Mouse (Mus musculus) urinary bladder, postnatal 25 days (tissue): ENCODE measurements at regions not wholly inside any gene's neighbourhood (a gene's known extent, or its start where the extent isn't known, plus 50 kb on each side); places are given as distances from the start of the nearest gene placed in this dataset.

Experiments
- DNase-seq: peaks from one replicate; pipeline ENCODE4 v3.0.0; 2022; ENCODE audit warnings: low spot score

- DNase-seq = no peak
Observed at GRCm38 (mm10) chr3:78755686-78756476, 530.4 kb downstream of the Rapgef2 start.

GRCm38 (mm10) chr3:78736111-78736510 is 550.2 kb downstream of the Rapgef2 start:
- DNase-seq = no peak

GRCm38 (mm10) chr3:78716691-78717090 is 569.6 kb downstream of the Rapgef2 start:
- DNase-seq = no peak

- no peak for DNase-seq
Observed at GRCm38 (mm10) chr3:78707687-78708086, 578.6 kb downstream of the Rapgef2 start.

- DNase-seq = no peak
Observed at GRCm38 (mm10) chr3:78698936-78699335, 587.4 kb downstream of the Rapgef2 start.

- no peak for DNase-seq
Observed at GRCm38 (mm10) chr3:78691499-78691898, 594.8 kb downstream of the Rapgef2 start.

GRCm38 (mm10) chr3:78677656-78678055 is 608.7 kb downstream of the Rapgef2 start:
- DNase-seq = no peak

- no peak for DNase-seq
Observed at GRCm38 (mm10) chr3:78676806-78677205, 609.5 kb downstream of the Rapgef2 start.

- DNase-seq = no peak
Observed at GRCm38 (mm10) chr3:78674529-78675187, 611.7 kb downstream of the Rapgef2 start.

GRCm38 (mm10) chr3:78668050-78668449 is 618.3 kb downstream of the Rapgef2 start:
- no peak for DNase-seq

- no peak for DNase-seq
Observed at GRCm38 (mm10) chr3:78667374-78668023, 618.8 kb downstream of the Rapgef2 start.

GRCm38 (mm10) chr3:78648115-78648514 is 638.2 kb downstream of the Rapgef2 start:
- DNase-seq = no peak

GRCm38 (mm10) chr3:78635386-78635785 is 650.9 kb downstream of the Rapgef2 start:
- DNase-seq = no peak

- DNase-seq = no peak
Observed at GRCm38 (mm10) chr3:78618900-78619299, 667.4 kb downstream of the Rapgef2 start.

- DNase-seq = no peak
Observed at GRCm38 (mm10) chr3:78594718-78595236, 691.5 kb downstream of the Rapgef2 start.

GRCm38 (mm10) chr3:78594305-78594704 is 692.0 kb downstream of the Rapgef2 start:
- DNase-seq = no peak

- DNase-seq = no peak
Observed at GRCm38 (mm10) chr3:78586639-78587038, 699.7 kb downstream of the Rapgef2 start.

- no peak for DNase-seq
Observed at GRCm38 (mm10) chr3:78581868-78582267, 704.4 kb downstream of the Rapgef2 start.

GRCm38 (mm10) chr3:78581100-78581499 is 705.2 kb downstream of the Rapgef2 start:
- DNase-seq = no peak

- no peak for DNase-seq
Observed at GRCm38 (mm10) chr3:78575667-78576464, 710.5 kb downstream of the Rapgef2 start.

GRCm38 (mm10) chr3:78574807-78575206 is 711.5 kb downstream of the Rapgef2 start:
- DNase-seq = no peak

- no peak for DNase-seq
Observed at GRCm38 (mm10) chr3:78573299-78573698, 713.0 kb downstream of the Rapgef2 start.
